Mouse (Mus musculus) liver, adult 10 weeks (tissue): Measurements from ENCODE around the gene Gm3376. TPM values are rescaled to one million over a fixed set of nuclear protein-coding genes. Genes with fewer than 3 reads are reported as not detected.

Source experiments
- polyA plus RNA-seq: library from polyadenylated mRNA; stranded (reverse); fragments of 350-450 nt; fragmentation: Illumina TruSeq; extraction: RNeasy Lipid Tissue Mini Kit (QIAGEN cat#74804); gene quantifications from one replicate; pipeline ENCODE4 v1.2.3, GENCODE M21; 2014; ENCODE audit warnings: low read depth, low replicate concordance

The Gm3376 gene
- not detected for polyA plus RNA-seq

DNA sequence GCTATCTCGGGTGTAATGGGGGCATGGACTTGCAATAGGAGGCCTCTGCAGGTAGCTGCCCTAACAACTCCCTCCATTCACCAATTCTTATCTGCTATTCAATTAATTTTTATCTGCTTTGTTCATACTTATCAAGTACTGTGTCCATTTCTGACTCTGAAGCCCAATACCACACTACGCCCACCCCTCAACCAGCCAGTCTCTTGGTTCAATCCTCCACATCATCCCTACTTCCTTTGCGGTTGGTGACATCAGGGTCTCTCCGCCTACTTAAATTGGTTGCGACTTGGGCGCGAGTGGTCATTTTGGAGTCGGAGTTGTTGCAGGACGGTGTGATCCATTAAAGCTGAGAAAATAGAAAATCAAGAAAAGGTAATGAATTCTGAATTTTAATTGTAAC, at the start of gene Gm3376:
TSS of gene Gm3376 (plus strand) at position 301 of the 400 bp plus-strand sequence.

